Mouse (Mus musculus) adrenal gland (tissue): ENCODE results near the gene Ryk.
"Not testable (repeated sequence)": the region's sequence is repeated elsewhere in the genome, so short reads cannot be mapped to it uniquely, and the experiment has no call there.

Experiments
- intact Hi-C: fragments of 180-260 bp; cut with DNase I; formaldehyde crosslinking; loops from one replicate; pipeline ENCODE4 v1.15.1; 2025

The Ryk gene

DNA sequence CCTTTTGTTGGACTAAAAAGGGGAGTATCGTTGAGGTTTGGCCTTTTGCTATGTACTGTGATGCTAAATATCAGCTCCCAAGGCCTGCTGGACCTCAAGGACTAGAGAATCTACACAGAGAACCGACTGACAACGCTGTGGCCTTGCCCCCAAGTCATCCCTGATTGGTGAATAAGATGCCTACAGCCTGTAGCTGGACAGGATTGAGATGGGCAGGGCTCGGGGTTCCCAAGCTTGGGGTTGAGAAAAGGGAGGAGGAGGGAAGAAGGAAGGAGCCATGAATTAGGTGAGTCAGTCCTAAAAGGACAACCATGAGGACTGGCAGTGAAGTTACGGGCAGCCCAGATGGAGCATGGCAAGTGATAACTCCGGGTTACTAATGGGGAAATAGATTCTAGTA, 65.2 kb downstream of the Ryk start:
- intact Hi-C loops: no loop called here

- intact Hi-C loops: no loop called here
Observed at GRCm38 (mm10) chr9:102902308-102902707, 67.6 kb downstream of the Ryk start.

DNA sequence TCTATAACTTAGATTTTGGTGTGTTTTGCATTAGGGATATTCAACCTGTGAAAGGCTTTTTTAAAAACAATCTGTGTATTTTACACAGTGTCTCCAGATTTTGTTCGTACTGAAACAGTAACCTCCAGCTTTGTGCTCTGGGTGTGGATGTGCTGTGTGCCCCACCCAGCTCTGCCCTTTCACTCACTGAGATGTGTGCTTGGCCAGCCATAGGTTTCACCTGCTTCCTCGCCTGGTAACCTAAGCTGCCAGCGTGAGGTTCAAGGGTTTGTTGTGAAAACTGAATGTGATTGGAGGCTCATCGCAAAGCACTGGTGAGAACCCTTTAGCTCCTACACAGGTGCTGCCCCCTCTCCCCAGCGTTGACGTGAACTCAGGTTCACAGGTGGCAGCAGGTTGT, 70.2 kb downstream of the Ryk start:
- intact Hi-C loops: no loop called here

DNA sequence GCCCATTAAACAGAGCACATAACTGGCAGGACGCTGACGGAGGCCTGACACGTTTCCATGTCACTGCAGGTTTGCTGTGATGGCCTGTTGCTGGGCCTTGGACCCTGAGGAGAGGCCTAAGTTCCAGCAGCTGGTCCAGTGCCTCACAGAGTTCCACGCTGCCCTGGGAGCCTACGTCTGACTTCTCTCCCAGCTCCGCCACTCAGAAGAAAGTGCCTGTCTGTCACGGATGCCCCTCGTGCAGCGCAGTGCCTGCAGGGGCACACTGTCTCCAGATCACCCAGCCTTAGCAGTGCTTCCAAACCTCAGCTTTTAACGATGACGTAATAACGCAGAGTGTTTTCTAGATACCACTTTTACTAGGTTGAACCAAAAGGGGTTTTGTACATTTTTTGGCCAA, 72.1 kb downstream of the Ryk start:
- intact Hi-C loops: no loop called here

- intact Hi-C loops: no loop called here
Observed at GRCm38 (mm10) chr9:102907521-102908246, 73.0 kb downstream of the Ryk start.

DNA sequence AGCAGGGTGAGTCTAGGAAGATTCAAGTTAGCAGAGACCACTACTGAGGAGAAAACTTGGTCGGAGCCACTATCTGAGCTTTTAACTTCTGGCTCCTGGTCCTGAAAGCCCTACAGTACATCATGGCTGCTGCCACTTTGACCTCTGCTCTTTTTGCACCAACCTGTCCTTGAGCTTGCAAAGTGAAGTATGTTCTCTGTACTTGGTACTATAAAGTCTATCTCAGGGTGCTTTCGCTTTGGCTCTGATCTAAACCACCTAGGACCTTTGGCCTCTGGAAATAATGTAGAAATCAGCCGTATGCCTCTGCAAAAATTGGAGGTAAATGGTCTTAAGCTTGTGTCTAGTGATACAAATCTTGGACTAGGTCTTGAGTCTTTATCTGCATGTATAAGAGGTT, 76.8 kb downstream of the Ryk start:
- intact Hi-C loops: no loop called here

DNA sequence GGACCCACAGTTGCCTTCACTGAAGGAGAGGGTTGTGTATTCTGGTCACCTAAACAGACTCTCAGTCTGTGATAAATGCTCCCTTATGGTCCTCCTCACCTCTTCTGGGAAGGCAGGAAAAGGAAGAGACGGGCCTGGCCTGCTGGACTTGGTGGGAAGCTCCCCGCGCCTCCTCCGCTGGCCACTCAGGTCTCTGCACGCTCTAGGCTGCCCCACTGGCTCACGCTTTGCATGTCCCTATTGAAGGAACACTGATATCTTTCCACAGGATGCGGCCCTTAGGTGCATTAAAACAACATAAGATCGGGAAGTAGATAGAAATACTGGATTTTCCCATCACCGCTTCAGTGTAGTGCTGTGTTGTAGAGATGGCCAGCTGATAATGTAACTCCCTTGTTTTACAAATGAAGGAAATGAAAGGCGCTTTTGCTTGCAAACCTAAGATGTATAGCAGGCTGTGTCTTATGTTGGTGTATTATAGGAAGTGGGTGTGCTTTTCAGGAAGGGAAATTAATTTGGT, 77.9 kb downstream of the Ryk start:
- intact Hi-C loops: no loop called here

DNA sequence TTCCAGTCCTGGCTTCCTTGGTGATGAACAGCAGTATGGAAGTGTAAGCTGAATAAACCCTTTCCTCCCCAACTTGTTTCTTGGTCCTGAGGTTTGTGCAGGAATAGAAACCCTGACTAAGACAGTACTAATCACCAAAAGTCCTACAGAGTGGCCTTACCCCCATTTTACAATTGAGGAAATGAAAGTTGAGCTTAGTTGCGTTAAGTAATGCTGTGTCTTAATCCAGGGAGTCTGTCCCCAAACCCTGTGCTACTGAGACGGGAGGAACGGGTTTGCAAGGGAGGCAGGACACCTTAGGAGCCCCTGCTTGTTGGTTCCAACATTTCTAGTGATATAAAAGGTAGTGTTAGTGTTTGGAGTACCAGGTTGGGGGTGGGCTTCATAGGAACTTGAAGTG, 78.9 kb downstream of the Ryk start:
- intact Hi-C loops: not testable (repeated sequence)

GRCm38 (mm10) chr9:102914583-102914982, 79.9 kb downstream of the Ryk start:
- intact Hi-C loops: no loop called here

GRCm38 (mm10) chr9:102915292-102915854, 80.7 kb downstream of the Ryk start:
- intact Hi-C loops: no loop called here

GRCm38 (mm10) chr9:102916076-102916475, 81.4 kb downstream of the Ryk start:
- intact Hi-C loops: no loop called here

DNA sequence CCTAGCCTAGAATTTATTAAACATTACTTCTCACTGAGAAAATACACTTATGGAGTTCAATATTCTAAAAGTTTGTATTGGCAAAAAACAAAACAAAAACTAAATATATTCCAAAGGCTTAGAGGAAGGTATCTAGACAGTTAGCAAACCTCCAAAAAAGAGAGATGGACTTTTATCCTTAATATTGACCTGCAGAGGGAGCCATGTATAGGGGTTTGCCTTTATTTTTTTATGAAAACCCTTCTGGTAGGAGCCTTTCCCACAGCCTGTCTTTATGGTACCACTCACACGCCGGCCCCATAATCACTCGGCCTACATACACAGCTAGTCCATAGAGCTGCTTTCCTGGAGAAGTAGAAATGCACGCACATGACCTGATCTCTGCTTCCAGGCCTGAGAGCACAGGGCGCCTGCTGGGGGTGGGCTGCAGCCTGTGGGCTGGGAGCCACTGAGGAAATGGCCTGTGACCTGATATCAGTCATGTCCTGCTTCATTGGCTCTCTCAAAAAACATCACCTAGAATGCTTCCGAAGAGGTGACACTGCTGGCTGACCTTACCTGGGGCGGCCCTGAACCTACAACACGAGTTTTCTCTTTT, 82.9 kb downstream of the Ryk start:
- intact Hi-C loops: no loop called here

- intact Hi-C loops: no loop called here
Observed at GRCm38 (mm10) chr9:102919486-102919885, 84.8 kb downstream of the Ryk start.

DNA sequence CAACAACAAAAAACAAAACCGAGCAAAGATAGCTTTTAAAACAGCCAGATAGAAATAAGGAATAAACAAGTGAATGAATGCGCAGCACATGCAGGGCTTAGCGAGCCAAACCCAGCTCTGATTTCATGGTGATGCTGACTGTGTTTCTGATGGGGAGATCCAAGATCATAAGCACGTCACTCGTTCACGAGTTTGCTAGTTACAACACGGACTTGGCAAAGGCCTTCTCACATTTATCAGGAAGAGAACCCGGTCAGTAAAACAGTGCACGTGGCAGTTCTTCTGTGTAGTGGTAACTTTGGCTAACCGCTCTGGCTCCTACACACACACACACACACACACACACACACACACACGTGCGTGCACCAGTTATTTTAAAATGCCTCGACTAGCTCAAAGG, 87.1 kb downstream of the Ryk start:
- intact Hi-C loops: no loop called here

GRCm38 (mm10) chr9:102922866-102923434, 88.2 kb downstream of the Ryk start:
- intact Hi-C loops: no loop called here

GRCm38 (mm10) chr9:102923836-102924235, 89.1 kb downstream of the Ryk start:
- intact Hi-C loops: loop anchor here (2.0 kb wide), 1 partner anchor 47 kb away; no protein-coding TSS in a partner anchor

- intact Hi-C loops: loop anchor here (2.0 kb wide), 1 partner anchor 48 kb away; no protein-coding TSS in a partner anchor
Observed at GRCm38 (mm10) chr9:102924627-102925316, 90.1 kb downstream of the Ryk start.

GRCm38 (mm10) chr9:102926137-102926536, 91.4 kb downstream of the Ryk start:
- intact Hi-C loops: no loop called here

- intact Hi-C loops: no loop called here
Observed at GRCm38 (mm10) chr9:102929776-102930175, 95.1 kb downstream of the Ryk start.

GRCm38 (mm10) chr9:102933925-102934721, 99.4 kb downstream of the Ryk start:
- intact Hi-C loops: no loop called here

DNA sequence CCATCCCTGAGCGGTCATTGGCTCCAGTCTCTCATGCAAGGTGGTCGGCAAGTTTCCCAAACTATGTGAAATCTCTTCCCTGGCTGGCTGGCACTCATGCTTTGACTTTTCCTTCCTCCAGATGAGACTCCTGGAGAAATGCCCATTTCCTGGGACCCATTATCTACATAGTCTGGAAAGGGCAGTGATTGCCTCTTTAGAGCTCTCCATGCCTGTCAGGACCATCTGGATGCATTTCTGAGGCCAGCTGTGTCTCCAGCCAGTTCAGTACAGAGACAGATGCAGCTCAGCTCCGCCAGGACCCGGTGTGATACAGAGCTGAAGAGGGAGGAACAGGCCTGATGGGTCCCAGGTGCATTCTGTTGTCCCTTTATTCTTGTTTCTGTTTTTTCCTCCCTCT, 107.5 kb downstream of the Ryk start:
- intact Hi-C loops: no loop called here
